Mouse (Mus musculus): ENCODE results near the gene Tmem63b. TPM values are rescaled to one million over a fixed set of nuclear protein-coding genes. Genes with fewer than 3 reads are reported as not detected.

Tmem63b gene
- polyA plus RNA-seq, 1 experiment from 2014 or later: 150 TPM

DNA sequence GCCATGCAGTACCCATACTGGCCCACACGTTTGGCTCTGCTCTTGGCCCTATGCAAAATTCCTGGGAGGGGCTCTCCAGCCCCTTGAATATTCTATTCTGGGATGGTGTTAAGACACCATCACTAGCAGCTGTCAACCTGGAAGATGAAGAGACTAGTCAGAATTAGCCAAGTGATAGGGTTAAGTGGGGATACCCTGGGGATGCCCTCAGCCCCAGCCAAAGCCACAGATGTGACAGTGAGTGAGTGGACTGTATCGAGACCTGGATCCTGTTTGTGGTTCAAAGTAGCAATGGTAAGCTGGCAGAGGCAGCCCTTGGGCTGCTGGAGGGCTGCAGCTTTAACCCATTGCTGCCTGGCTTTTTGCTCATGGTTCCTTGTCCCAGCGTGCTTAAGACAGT is 23.1 kb upstream of the Tmem63b start:
- H3K9me3 ChIP-seq (replicated peaks; ENCODE audit: control insufficient read depth, low read length, poor library complexity, severe bottlenecking): no peaks in the 10 kb centered on the region

DNA sequence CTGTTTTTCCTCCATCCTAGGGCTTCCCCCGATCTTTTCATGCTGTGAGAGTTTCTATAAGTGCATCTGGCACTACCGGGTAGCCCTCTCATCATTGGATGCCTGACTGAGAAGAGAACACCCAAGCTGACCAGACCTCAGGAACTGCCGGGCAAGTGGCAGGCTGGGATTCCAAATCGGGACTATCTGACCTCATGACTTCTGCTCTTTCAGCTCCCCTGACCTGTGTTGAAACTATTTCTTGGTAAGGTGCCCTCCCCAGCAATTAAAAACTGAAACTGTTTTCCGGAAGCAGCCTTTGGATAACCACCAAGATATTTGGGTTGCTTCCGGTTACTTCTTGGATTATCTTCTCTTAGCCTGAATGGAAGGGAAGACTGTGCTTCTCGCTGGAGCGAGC is 21.5 kb upstream of the Tmem63b start:
- Histone ChIP-seq H3K4me1 (ENCODE audit: control insufficient read depth, insufficient read depth, low read length) (no peaks in the 10 kb centered on the region), H3K4me3 (ENCODE audit: low read depth, low read length) (no peak overlapping the region), H3K4me2 (ENCODE audit: low read length) (no peak overlapping the region), H3K36me3 (ENCODE audit: control insufficient read depth, insufficient read depth, low read length) (no peaks in the 10 kb centered on the region), H3K27ac (ENCODE audit: low read length) (no peak overlapping the region), H3K9me3 (replicated peaks; ENCODE audit: control insufficient read depth, low read length, poor library complexity, severe bottlenecking) (no peaks in the 10 kb centered on the region), H3K9ac (ENCODE audit: low read depth, low read length) (no peak overlapping the region), H3K27me3 (ENCODE audit: control insufficient read depth, insufficient read depth, low read depth, low read length) (no peaks in the 10 kb centered on the region)
- ATAC-seq: no peak
- WGBS: 78% methylated on average over 8 of the region's 8 CpGs

More for the DNA sequence above, 23.1 kb upstream of the Tmem63b start:
- Histone ChIP-seq H3K4me2 (ENCODE audit: low read length) (no peak overlapping the region), H3K36me3 (ENCODE audit: control insufficient read depth, insufficient read depth, low read length) (no peaks in the 10 kb centered on the region), H3K9ac (ENCODE audit: low read depth, low read length) (no peak overlapping the region), H3K4me1 (ENCODE audit: control insufficient read depth, insufficient read depth, low read length) (no peaks in the 10 kb centered on the region), H3K4me3 (ENCODE audit: low read depth, low read length) (no peak overlapping the region), H3K27ac (ENCODE audit: low read length) (no peak overlapping the region), H3K27me3 (ENCODE audit: control insufficient read depth, insufficient read depth, low read depth, low read length) (no peaks in the 10 kb centered on the region)
- 55% methylated on average over 3 of the region's 3 CpGs for WGBS
- ATAC-seq: no peak

DNA sequence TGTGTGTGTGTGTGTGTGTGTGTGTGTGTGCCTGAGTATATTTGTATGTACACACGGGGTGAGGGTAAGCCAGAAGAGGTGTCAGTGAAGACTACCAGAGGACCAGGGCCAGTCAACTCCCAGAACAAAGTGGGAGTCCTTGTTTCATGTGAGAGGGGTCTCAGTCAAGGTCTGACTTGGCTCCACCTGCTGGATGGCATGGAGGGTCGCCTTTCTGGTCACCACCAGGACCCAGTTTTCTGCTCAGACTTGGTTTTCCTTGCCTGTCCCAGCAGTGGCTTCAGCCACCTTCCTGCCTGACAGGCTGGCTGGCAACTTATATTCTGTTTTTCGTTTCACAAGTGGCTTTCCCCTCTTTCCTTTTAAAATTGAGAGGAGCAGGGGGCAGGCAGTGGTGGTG is 20.7 kb upstream of the Tmem63b start:
- no peaks in the 10 kb centered on the region for H3K9me3 ChIP-seq (replicated peaks; ENCODE audit: control insufficient read depth, low read length, poor library complexity, severe bottlenecking)

DNA sequence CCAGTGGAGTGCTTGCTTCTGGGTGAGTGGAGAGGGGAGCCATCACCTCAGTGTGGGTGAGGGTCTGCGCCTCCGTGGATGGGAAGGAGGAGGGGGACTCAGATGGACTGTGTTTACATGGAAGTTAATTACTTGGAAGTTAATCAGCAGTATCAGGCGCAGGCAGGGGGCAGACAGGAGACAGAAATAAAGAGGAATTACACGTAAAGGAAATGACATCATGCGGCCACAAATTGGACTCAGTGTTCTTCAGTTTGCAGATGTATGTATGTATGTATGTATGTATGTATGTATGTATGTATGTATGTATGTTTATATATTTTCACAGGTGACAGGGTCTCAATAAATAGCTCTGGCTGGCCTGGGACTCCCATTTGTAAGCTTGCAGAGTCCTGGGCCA is 20.1 kb upstream of the Tmem63b start:
- Histone ChIP-seq H3K9me3 (replicated peaks; ENCODE audit: control insufficient read depth, low read length, poor library complexity, severe bottlenecking) (no peaks in the 10 kb centered on the region), H3K4me3 (ENCODE audit: low read depth, low read length) (no peak overlapping the region), H3K9ac (ENCODE audit: low read depth, low read length) (no peak overlapping the region), H3K27me3 (ENCODE audit: control insufficient read depth, insufficient read depth, low read depth, low read length) (no peaks in the 10 kb centered on the region), H3K36me3 (ENCODE audit: control insufficient read depth, insufficient read depth, low read length) (no peaks in the 10 kb centered on the region), H3K27ac (ENCODE audit: low read length) (no peak overlapping the region), H3K4me1 (ENCODE audit: control insufficient read depth, insufficient read depth, low read length) (no peaks in the 10 kb centered on the region), H3K4me2 (ENCODE audit: low read length) (no peak overlapping the region)
- no peak for ATAC-seq
- 89% methylated on average over 5 of the region's 5 CpGs for WGBS

More for the DNA sequence above, 20.7 kb upstream of the Tmem63b start:
- no peak overlapping the region for H3K9ac ChIP-seq (ENCODE audit: low read depth, low read length)
- H3K36me3 ChIP-seq (ENCODE audit: control insufficient read depth, insufficient read depth, low read length): no peaks in the 10 kb centered on the region
- no peaks in the 10 kb centered on the region for H3K4me1 ChIP-seq (ENCODE audit: control insufficient read depth, insufficient read depth, low read length)
- H3K4me3 ChIP-seq (ENCODE audit: low read depth, low read length): no peak overlapping the region
- ATAC-seq: no peak
- WGBS: 44% methylated on average over 3 of the region's 3 CpGs
- H3K27ac ChIP-seq (ENCODE audit: low read length): no peak overlapping the region
- no peak overlapping the region for H3K4me2 ChIP-seq (ENCODE audit: low read length)
- no peaks in the 10 kb centered on the region for H3K27me3 ChIP-seq (ENCODE audit: control insufficient read depth, insufficient read depth, low read depth, low read length)

DNA sequence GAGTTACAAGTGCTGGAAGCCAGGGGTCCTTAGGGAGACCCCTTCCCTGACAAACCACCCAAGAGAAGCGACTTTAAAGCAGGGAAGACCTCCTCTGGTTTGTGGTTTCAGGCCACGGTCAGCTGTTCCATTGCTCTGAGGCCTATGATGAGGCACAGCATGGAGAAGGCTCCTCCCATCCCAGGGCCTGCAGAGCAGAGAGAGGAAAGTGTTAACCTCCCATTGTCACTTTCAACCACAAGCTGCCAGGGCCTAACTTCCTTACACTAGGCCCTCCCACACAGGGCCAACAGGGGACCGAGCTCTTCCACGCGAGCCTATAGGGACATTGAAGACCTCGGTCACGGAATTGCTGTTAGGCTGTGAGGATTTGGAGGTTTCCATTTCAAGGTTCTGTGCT is 16.5 kb upstream of the Tmem63b start:
- Histone ChIP-seq H3K27me3 (ENCODE audit: control insufficient read depth, insufficient read depth, low read depth, low read length) (no peaks in the 10 kb centered on the region), H3K9ac (ENCODE audit: low read depth, low read length) (no peak overlapping the region), H3K9me3 (replicated peaks; ENCODE audit: control insufficient read depth, low read length, poor library complexity, severe bottlenecking) (no peaks in the 10 kb centered on the region), H3K4me2 (ENCODE audit: low read length) (no peak overlapping the region), H3K4me3 (ENCODE audit: low read depth, low read length) (no peak overlapping the region), H3K27ac (ENCODE audit: low read length) (no peak overlapping the region), H3K4me1 (ENCODE audit: control insufficient read depth, insufficient read depth, low read length) (no peaks in the 10 kb centered on the region), H3K36me3 (ENCODE audit: control insufficient read depth, insufficient read depth, low read length) (peaks cover 3% of the 10 kb centered on the region; the same call in 1 of the 2 replicates)
- 64% methylated on average over 7 of the region's 7 CpGs for WGBS
- ATAC-seq: no peak

DNA sequence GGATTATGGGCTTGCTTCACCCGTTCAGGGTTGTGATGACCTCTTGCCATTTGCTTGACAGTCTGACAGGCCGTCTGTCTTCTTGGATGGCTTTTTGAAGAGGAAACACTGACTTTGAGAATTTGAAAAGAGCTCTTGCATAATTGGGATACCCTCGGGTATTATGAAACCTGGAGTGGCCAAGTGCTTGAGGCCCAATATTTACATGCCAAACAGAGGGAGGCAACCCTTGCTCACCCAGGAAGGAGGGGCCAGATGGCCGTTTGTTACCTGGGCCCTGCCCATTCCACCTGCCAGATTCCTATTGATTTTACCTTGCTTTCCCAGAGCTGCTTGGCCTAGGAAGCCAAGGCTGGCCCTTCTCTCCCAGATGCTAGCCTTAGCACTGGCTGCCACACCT is 15.5 kb upstream of the Tmem63b start:
- Histone ChIP-seq H3K36me3 (ENCODE audit: control insufficient read depth, insufficient read depth, low read length) (peaks cover 6% of the 10 kb centered on the region), H3K27me3 (ENCODE audit: control insufficient read depth, insufficient read depth, low read depth, low read length) (no peaks in the 10 kb centered on the region), H3K4me1 (ENCODE audit: control insufficient read depth, insufficient read depth, low read length) (no peaks in the 10 kb centered on the region), H3K9ac (ENCODE audit: low read depth, low read length) (no peak overlapping the region), H3K4me2 (ENCODE audit: low read length) (no peak overlapping the region), H3K27ac (ENCODE audit: low read length) (no peak overlapping the region), H3K4me3 (ENCODE audit: low read depth, low read length) (no peak overlapping the region), H3K9me3 (replicated peaks; ENCODE audit: control insufficient read depth, low read length, poor library complexity, severe bottlenecking) (no peaks in the 10 kb centered on the region)
- no peak for ATAC-seq
- WGBS: 44% methylated on average over 4 of the region's 4 CpGs

DNA sequence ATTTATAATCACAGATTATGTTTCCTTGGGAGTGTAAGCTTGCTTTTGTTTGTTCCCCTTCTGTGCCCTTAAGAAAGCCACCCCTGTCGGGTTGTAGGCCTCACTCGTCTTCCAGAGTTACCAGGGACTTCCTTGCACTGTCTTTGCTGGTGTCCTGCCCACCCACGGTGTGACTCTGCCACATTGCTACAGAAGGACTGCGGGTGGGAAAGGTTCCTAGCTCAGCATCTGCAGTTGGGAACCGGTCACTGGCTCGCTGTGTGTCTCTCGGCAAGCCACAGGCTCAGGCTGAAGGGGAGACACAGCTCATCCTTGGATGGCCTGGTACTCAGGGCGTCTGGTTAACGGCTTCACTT is 14.5 kb upstream of the Tmem63b start:
- H3K4me1 ChIP-seq (ENCODE audit: control insufficient read depth, insufficient read depth, low read length): no peaks in the 10 kb centered on the region
- no peak overlapping the region for H3K9ac ChIP-seq (ENCODE audit: low read depth, low read length)
- WGBS: 56% methylated on average over 9 of the region's 9 CpGs
- H3K9me3 ChIP-seq (replicated peaks; ENCODE audit: control insufficient read depth, low read length, poor library complexity, severe bottlenecking): no peaks in the 10 kb centered on the region
- no peak overlapping the region for H3K4me3 ChIP-seq (ENCODE audit: low read depth, low read length)
- H3K4me2 ChIP-seq (ENCODE audit: low read length): no peak overlapping the region
- no peak overlapping the region for H3K27ac ChIP-seq (ENCODE audit: low read length)
- peaks cover 6% of the 10 kb centered on the region for H3K36me3 ChIP-seq (ENCODE audit: control insufficient read depth, insufficient read depth, low read length)
- no peak for ATAC-seq
- no peaks in the 10 kb centered on the region for H3K27me3 ChIP-seq (ENCODE audit: control insufficient read depth, insufficient read depth, low read depth, low read length)

DNA sequence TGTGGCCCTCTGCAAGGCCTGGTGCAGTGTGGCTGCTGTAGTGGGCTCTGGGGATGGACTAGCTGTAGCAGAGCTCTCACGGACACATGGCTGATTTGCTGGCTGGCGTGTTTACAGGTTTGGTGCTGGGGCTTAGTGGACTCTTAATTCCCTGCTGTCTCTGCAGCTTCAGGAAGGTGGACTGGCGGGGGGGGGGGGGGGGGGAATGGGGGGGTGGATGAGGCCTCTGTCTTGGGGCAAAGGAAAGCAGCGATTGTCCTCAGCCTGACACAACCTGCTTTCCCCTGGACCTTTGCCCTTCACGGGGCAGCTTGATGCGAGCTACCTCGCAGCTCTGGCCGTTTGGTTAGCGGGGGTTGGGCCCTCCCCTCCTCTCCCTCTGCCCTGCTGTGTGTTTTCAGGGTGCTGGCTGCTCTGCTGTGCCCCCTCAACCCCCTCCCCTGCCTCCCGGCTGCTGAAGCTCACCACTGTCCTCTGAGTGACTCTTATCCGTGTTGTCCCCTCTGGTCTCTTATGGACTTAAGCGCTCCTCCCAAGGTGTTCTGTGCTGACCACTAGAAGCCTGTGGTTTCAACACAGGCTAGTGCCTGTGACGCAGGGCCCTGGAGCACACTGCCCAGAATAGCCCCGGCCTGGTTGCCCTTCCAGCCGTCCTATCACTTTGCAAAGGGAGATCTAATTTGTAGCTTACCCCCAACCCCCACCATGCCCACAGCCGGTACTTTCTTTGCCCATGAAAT is 14.0 kb upstream of the Tmem63b start:
- Histone ChIP-seq H3K4me1 (ENCODE audit: control insufficient read depth, insufficient read depth, low read length) (no peaks in the 10 kb centered on the region), H3K9me3 (replicated peaks; ENCODE audit: control insufficient read depth, low read length, poor library complexity, severe bottlenecking) (no peaks in the 10 kb centered on the region), H3K4me2 (ENCODE audit: low read length) (no peak overlapping the region), H3K27me3 (ENCODE audit: control insufficient read depth, insufficient read depth, low read depth, low read length) (no peaks in the 10 kb centered on the region), H3K9ac (ENCODE audit: low read depth, low read length) (no peak overlapping the region), H3K27ac (ENCODE audit: low read length) (no peak overlapping the region), H3K4me3 (ENCODE audit: low read depth, low read length) (no peak overlapping the region), H3K36me3 (ENCODE audit: control insufficient read depth, insufficient read depth, low read length) (peaks cover 6% of the 10 kb centered on the region)
- no peak for ATAC-seq
- WGBS: 39% methylated on average over 9 of the region's 16 CpGs

DNA sequence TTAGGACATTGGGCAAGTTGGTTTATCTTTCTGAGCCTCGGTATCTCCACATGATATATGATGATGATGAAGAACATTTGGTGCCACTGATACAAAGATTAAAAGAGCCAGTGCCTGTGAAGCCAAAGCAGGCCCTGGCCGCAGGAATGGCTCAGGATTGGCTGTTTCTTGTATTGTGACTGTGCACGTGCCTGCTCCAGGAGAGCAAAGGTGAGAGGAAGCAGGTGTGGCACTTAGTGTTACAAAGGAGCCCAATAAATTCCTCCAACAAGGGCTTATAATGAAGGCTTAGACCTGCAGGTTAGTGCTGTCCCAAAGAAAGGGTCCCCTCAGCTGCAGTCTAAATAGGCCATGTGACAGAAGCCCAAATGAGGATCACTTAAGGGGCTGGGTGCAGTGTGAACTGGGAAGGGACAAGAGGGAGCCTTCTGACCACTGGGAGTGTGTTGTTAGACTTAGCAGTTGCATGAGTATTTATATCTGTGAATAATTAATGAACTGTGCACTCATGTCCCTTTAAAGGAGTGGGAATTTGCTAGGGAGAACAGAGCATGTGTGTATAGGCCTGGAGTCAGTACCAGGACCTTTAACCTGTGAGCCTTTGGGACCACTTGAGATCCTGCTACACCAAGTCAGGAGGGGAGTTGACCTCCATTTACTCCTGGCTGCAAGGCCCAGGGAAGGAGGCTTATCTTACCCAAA is 12.5 kb upstream of the Tmem63b start:
- Histone ChIP-seq H3K9me3 (replicated peaks; ENCODE audit: control insufficient read depth, low read length, poor library complexity, severe bottlenecking) (no peaks in the 10 kb centered on the region), H3K4me3 (ENCODE audit: low read depth, low read length) (no peak overlapping the region), H3K9ac (ENCODE audit: low read depth, low read length) (no peak overlapping the region), H3K27me3 (ENCODE audit: control insufficient read depth, insufficient read depth, low read depth, low read length) (no peaks in the 10 kb centered on the region), H3K36me3 (ENCODE audit: control insufficient read depth, insufficient read depth, low read length) (peaks cover 6% of the 10 kb centered on the region), H3K27ac (ENCODE audit: low read length) (no peak overlapping the region), H3K4me1 (ENCODE audit: control insufficient read depth, insufficient read depth, low read length) (no peaks in the 10 kb centered on the region), H3K4me2 (ENCODE audit: low read length) (no peak overlapping the region)
- 96% methylated on average over 3 of the region's 3 CpGs for WGBS
- no peak for ATAC-seq
